Mouse (Mus musculus): ENCODE data around the gene Hoxb4. TPM values are rescaled to one million over a fixed set of nuclear protein-coding genes. Genes with fewer than 3 reads are reported as not detected.
A peak's percentile ranks its signal among the peaks of the same experiment; 100 is the strongest.

Gene Hoxb4
- polyA plus RNA-seq, 1 experiment from 2014 or later = not detected

MicroRNA genes within 50 kb of the gene (microRNA counts, 519-probe panel; counts per million panel counts)
- microRNA mmu-miR-10a = 3,137 counts per million, percentile 66 among the panel's probes with 10 or more counts

Small RNA genes lying within 50 kb of the gene (microRNA-seq; reads per million reads assigned to microRNA genes)
- 401 reads per million, percentile 67 among the genes with 10 or more reads in this experiment for gene Mir10a

Other genes starting within 250 kb of the Hoxb4 start
- gene Atp5g1, start 242.6 kb upstream of the Hoxb4 start, polyA plus RNA-seq (2015; fragmentation: Nextera tagmentation; extraction: Ambion mirVana) = 423 and 443 TPM in 2 replicates
- gene Calcoco2, start 206.3 kb upstream of the Hoxb4 start, polyA plus RNA-seq (2015; fragmentation: Nextera tagmentation; extraction: Ambion mirVana) = not detected in 2 replicates
- gene Ttll6, start 184.5 kb upstream of the Hoxb4 start, polyA plus RNA-seq (2015; fragmentation: Nextera tagmentation; extraction: Ambion mirVana) = 0.04 TPM in 1 of 2 replicates, not detected in the other
- gene Hoxb13, start 124.0 kb upstream of the Hoxb4 start, polyA plus RNA-seq (2015; fragmentation: Nextera tagmentation; extraction: Ambion mirVana) = not detected in 2 replicates
- gene Hoxb9, start 46.8 kb upstream of the Hoxb4 start, polyA plus RNA-seq (2015; fragmentation: Nextera tagmentation; extraction: Ambion mirVana) = not detected in 2 replicates
- not detected in 2 replicates for gene Hoxb8, start 36.4 kb upstream of the Hoxb4 start, polyA plus RNA-seq (2015; fragmentation: Nextera tagmentation; extraction: Ambion mirVana)
- not detected in 2 replicates for gene Hoxb7, start 31.6 kb upstream of the Hoxb4 start, polyA plus RNA-seq (2015; fragmentation: Nextera tagmentation; extraction: Ambion mirVana)
- gene Hoxb6, start 25.8 kb upstream of the Hoxb4 start, polyA plus RNA-seq (2015; fragmentation: Nextera tagmentation; extraction: Ambion mirVana) = not detected in 2 replicates
- 0.08 TPM in 1 of 2 replicates, not detected in the other for gene Hoxb5, start 14.9 kb upstream of the Hoxb4 start, polyA plus RNA-seq (2015; fragmentation: Nextera tagmentation; extraction: Ambion mirVana)
- 0.11 TPM in 1 of 2 replicates, not detected in the other for gene Hoxb3, start 5.1 kb downstream of the Hoxb4 start, polyA plus RNA-seq (2015; fragmentation: Nextera tagmentation; extraction: Ambion mirVana)
- gene Hoxb2, start 32.3 kb downstream of the Hoxb4 start, polyA plus RNA-seq (2015; fragmentation: Nextera tagmentation; extraction: Ambion mirVana) = 0.19 and 0.28 TPM in 2 replicates
- not detected in 2 replicates for gene Hoxb1, start 47.5 kb downstream of the Hoxb4 start, polyA plus RNA-seq (2015; fragmentation: Nextera tagmentation; extraction: Ambion mirVana)
- 3.4 and 4.0 TPM in 2 replicates for gene Skap1, start 146.3 kb downstream of the Hoxb4 start, polyA plus RNA-seq (2015; fragmentation: Nextera tagmentation; extraction: Ambion mirVana)

Measured in midbrain, embryonic 13.5 days (tissue).